Mouse (Mus musculus) small intestine, adult 2 months (tissue): ENCODE data around the gene Galk1. TPM values are rescaled to one million over a fixed set of nuclear protein-coding genes. Genes with fewer than 3 reads are reported as not detected.

Experiments used
- H3K27ac ChIP-seq: fragments of 200-500 bp; 2 replicates; pipeline ENCODE4 v1.5.1; 2012; ENCODE audit warnings: low read depth, low read length, control low read depth, inconsistent platforms; ENCODE audit not compliant: insufficient read depth
- H3K27me3 ChIP-seq: fragments of 200-500 bp; 2 replicates; pipeline ENCODE4 v1.6.1; 2012; ENCODE audit warnings: mild to moderate bottlenecking, moderate library complexity, low read length, inconsistent platforms; ENCODE audit not compliant: control insufficient read depth, insufficient read depth
- H3K36me3 ChIP-seq: fragments of 200-500 bp; 2 replicates; pipeline ENCODE4 v1.6.1; 2012; ENCODE audit warnings: mild to moderate bottlenecking, low read length, control low read depth, inconsistent platforms; ENCODE audit not compliant: control insufficient read depth, insufficient read depth
- H3K4me1 ChIP-seq: fragments of 200-500 bp; 2 replicates; pipeline ENCODE4 v1.6.1; 2012; ENCODE audit warnings: low read length, inconsistent platforms, mixed read lengths; ENCODE audit not compliant: control insufficient read depth, insufficient read depth, insufficient read length
- H3K4me3 ChIP-seq: fragments of 200-500 bp; 2 replicates; pipeline ENCODE4 v1.5.1; 2012; ENCODE audit warnings: low read depth, mild to moderate bottlenecking, control low read depth, inconsistent platforms, low read length, moderate library complexity
- CTCF ChIP-seq: fragments of 200-500 bp; IDR thresholded peaks from 2 replicates; pipeline ENCODE4 v1.5.1; 2012; ENCODE audit warnings: low read depth, mild to moderate bottlenecking, control low read depth, inconsistent platforms, low read length, moderate library complexity, mixed read lengths; ENCODE audit not compliant: insufficient replicate concordance, insufficient read length; ENCODE audit errors: extremely low read depth
- POLR2A ChIP-seq: fragments of 200-500 bp; IDR thresholded peaks from 2 replicates; pipeline ENCODE4 v1.6.1; 2012; ENCODE audit warnings: low read depth, mild to moderate bottlenecking, control low read depth, inconsistent platforms, low read length, moderate library complexity
- WGBS: fragments of 180-500 bp; shearing (Covaris S2); methylation state at CpG from one replicate; pipeline ENCODE4 v1.1.7; 2018; 5-methylcytosine and 5-hydroxymethylcytosine counted together
- polyA plus RNA-seq: library from polyadenylated mRNA; depleted of rRNA; stranded (reverse); fragments of >200 nt; gene quantifications from 2 replicates; pipeline ENCODE4 v1.2.3, GENCODE M21; 2012

The Galk1 gene
- polyA plus RNA-seq, 1 experiment: 53.3 TPM

DNA sequence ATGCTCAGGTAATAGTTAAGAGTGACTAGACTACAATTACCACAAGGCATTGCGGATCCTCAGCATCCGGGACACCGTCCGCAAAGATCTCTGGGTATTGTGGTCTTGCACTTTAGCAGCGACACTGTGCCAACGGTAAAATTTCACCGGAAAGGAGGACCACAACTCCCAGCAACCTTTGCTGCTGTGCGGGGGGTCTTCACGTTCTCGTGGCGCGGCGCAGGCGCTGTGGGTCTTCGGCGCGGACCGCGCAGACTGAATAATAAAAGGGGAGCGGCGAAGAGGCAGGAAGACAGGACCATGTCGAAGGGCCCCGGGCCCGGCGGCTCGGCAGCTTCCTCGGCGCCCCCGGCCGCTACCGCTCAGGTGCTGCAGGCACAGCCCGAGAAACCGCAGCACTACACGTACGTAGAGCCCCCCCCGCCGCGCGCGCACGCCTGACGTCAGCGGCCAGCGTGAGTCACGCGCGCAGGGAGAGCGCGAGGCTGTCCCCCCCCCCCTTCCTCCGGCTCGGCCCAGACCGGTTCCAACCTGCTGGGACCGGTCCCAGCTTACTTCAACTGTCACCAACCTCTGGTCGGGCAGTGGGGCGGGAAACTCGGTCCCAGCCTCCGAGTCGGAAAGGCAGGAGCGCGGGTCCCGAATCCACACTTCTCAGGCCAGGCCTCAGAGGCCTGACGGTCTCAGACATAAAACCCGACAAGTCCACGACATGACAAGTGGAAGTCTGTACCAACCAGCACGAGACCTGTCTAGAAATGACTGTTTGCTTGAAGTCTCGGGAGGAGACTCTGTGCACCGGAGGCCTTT, 17.8 kb upstream of the Galk1 start, which contains the start of gene Unk:
TSS of gene Unk (plus strand) at position 235 of the 810 bp plus-strand sequence.
- Histone ChIP-seq H3K4me1 (peaks cover 3% of the 10 kb centered on the region; the same call in 1 of the 2 replicates), H3K4me3 (peak within 1 kb of the TSS; percentile 76), H3K27me3 (no peaks in the 10 kb centered on the region), H3K27ac (peak within 1 kb of the TSS; percentile 93), H3K36me3 (no peaks in the 10 kb centered on the region)
- under 1% methylated on average over 67 of the region's 67 CpGs for WGBS
- no peak for TF ChIP-seq CTCF
- TF ChIP-seq POLR2A: peak; percentile 84

DNA sequence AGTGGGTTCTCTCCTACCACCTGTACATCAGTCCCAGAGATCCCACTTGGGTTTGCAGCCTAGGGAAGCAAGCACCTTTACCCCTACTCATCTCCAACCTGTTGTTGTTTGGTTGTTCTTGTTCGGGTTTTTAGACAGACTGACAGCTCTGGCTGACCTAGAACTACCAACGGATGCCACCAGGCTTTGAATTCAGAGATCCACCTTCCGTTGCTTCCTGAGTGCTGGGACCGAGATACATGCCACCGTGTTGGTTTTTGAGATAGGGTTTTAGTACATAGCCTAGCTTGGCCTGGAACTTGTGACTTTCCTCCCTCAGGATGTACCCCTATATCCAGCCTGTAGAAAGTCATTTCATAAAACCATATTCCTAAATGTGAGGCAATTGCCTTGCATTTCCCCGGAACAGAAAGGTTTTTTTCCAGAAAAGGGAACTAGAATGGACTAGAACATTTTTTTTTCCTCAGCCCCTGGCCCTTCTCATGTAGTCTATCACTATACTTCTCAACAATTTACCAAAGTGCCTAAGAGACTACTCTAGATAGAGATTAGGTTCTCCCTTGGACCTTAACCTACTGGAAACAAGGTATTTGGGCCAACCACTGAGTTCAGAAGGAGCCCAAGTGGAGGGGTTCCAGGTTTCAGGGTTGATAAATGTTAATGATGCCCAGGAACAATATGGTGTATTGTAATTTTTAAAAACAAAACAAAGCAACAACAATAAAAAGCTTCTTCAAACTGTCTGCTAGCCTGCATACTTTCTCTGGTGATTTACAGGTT, 16.8 kb upstream of the Galk1 start:
- Histone ChIP-seq H3K4me1 (peaks cover 3% of the 10 kb centered on the region; the same call in 1 of the 2 replicates), H3K27ac (peak overlapping the region; percentile 68), H3K27me3 (no peaks in the 10 kb centered on the region), H3K36me3 (no peaks in the 10 kb centered on the region), H3K4me3 (peak overlapping the region; percentile 55; the same call in 1 of the 2 replicates)
- TF ChIP-seq CTCF (no peak), POLR2A (no peak)
- WGBS: 78% methylated on average over 6 of the region's 6 CpGs

DNA sequence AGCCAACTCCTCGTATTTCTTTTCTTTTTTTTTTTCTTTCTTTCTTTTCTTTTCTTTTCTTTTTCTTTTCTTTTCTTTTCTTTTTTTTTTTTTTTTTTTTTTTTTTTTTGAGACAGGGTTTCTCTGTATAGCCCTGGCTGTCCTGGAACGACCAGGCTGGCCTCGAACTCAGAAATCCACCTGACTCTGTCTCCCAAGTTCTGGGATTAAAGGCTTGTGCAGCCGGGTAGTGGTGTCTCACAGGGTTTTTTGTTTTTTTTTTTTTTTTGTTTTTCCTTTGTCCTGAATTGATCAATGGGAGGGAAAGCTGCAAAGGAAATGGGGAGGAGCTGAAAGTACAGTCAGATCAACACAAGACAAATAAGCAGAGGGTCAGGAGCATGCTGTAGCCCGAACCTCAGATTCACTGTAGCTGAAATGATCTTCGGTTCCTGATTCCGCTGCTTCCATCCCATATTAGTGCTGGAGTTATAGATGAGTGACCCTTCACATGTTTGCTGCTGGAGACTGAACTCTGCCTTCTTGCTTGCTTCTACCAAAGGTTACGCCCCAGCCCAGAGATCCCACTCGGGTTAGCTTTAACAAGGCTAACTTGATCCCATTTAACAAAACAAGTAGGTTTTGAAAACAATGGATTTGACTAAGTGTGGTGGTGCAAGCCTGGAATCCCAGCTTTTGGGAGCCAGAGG, 15.8 kb upstream of the Galk1 start:
- Histone ChIP-seq H3K4me3 (no peak overlapping the region), H3K27ac (no peak overlapping the region), H3K27me3 (no peaks in the 10 kb centered on the region), H3K4me1 (peaks cover 3% of the 10 kb centered on the region; the same call in 1 of the 2 replicates), H3K36me3 (peaks cover 4% of the 10 kb centered on the region)
- 88% methylated on average over 9 of the region's 9 CpGs for WGBS
- TF ChIP-seq CTCF (no peak), POLR2A (no peak)

DNA sequence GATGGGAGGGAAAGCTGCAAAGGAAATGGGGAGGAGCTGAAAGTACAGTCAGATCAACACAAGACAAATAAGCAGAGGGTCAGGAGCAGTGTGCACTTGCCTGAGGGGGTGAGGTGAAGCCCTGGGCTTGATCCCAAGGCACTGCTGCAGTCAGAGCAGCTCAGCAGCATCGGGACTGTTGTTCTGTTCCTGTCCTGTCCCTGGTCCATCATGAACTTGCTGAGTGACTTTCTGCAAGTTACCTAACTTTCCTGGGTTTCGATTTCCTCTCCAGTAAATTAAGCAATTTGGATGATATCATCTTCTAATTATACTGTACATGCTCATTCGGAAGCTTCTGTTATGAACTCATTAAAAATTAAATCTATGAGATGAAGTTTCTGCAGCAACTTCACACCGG, 15.2 kb upstream of the Galk1 start, which contains the start of gene H3f3b:
TSS of gene H3f3b (minus strand) at position 207 of the 400 bp plus-strand sequence.
- Histone ChIP-seq H3K4me3 (no peak within 1 kb of the TSS), H3K36me3 (peaks cover 6% of the 10 kb centered on the region), H3K27me3 (no peaks in the 10 kb centered on the region), H3K4me1 (peaks cover 3% of the 10 kb centered on the region; the same call in 1 of the 2 replicates), H3K27ac (no peak within 1 kb of the TSS)
- 83% methylated on average over 4 of the region's 4 CpGs for WGBS
- TF ChIP-seq POLR2A: no peak
- TF ChIP-seq CTCF: no peak

DNA sequence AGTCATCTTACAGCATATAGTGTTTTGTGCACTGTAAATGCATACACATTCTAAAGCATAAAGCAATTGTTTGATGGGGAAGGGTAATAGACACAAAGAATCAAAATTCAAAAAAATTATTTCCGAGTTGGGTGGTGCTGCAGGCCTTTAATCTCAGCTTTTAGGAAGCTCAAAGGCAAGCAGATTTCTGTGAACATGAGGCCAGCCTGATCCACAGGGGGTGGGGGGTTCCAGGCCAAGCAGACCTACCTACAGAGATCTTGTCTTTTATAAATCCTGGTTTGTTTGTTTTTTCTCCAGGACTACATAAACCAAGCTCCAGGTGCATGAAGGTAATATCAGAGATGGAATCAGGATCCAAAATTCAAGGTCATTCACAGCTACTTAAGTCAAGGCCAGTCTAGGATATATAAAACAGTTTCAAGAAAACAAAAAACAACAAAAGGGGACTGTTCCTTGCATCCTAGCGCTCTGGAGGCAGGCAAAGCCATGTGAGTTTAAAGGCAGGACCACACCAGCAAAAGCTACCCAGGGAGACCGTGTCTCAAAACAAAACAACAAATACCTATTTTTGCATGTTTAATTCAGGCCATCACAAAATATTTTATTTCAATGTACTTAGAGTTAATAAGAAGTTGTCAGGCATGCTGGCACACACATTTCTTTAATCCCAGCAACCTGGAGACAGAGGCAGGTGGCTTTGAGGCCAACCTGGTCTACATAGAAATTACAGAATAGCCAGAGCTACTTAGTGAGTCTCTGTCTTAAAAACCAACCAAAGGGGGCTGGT, 12.7 kb upstream of the Galk1 start:
- H3K27me3 ChIP-seq: no peaks in the 10 kb centered on the region
- H3K4me3 ChIP-seq: no peak overlapping the region
- H3K36me3 ChIP-seq: peaks cover 20% of the 10 kb centered on the region
- 93% methylated on average over 3 of the region's 3 CpGs for WGBS
- TF ChIP-seq CTCF (no peak), POLR2A (no peak)
- no peak overlapping the region for H3K27ac ChIP-seq
- no peaks in the 10 kb centered on the region for H3K4me1 ChIP-seq

DNA sequence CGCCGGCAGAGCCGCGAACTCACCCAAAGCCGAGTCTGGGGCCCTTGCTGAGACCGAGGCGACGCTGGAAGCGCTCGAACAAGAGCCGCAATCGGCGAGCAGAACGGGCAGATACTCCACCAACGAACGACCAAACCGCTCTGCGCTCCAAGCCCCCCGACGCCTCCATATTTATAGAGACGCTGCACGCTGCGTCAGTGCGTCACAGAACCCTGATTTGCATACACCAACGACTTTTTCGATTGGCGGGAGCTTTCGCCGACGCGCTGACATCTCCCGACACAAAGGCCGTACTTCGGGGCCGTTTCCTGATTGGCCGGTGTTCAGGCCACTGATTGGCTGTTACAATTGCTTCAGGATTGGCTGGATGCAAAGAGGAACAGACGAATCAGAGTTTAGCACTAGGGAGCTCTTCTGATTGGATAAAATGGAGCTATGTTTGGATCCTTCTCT, 11.9 kb upstream of the Galk1 start:
- WGBS: under 1% methylated on average over 37 of the region's 37 CpGs

More for the DNA sequence above, 11.9 kb upstream of the Galk1 start:
- H3K27ac ChIP-seq: peak overlapping the region; percentile 98
- H3K27me3 ChIP-seq: no peaks in the 10 kb centered on the region
- TF ChIP-seq POLR2A (peak; percentile 100), CTCF (no peak)
- peaks cover 20% of the 10 kb centered on the region for H3K36me3 ChIP-seq
- peak overlapping the region; percentile 81 for H3K4me3 ChIP-seq
- H3K4me1 ChIP-seq: no peaks in the 10 kb centered on the region
